Mouse (Mus musculus) midbrain, postnatal 0 days (tissue): ENCODE data around the gene Pla1a. TPM values are rescaled to one million over a fixed set of nuclear protein-coding genes. Genes with fewer than 3 reads are reported as not detected.
A peak's percentile ranks its signal among the peaks of the same experiment; 100 is the strongest.
"Not testable (repeated sequence)": the region's sequence is repeated elsewhere in the genome, so short reads cannot be mapped to it uniquely, and the experiment has no call there.

Source experiments
- ATAC-seq: fragments of 200-750 bp; cut with Nextera tagmentation; 2 replicates; pipeline ENCODE4 v1.8.0; 2017; ENCODE audit warnings: moderate number of reproducible peaks, mild to moderate bottlenecking, moderate TSS enrichment, moderate library complexity; ENCODE audit not compliant: low FRiP score
- DNase-seq: peaks from one replicate; pipeline ENCODE4 v3.0.0-alpha.2; 2015; ENCODE audit warnings: low spot score
- H3K27ac ChIP-seq: fragments of 300-500 bp; sonication (generic); 2 replicates; pipeline ENCODE4 v1.5.1; 2014; ENCODE audit warnings: low read depth, mild to moderate bottlenecking, low read length, mixed read lengths
- H3K27me3 ChIP-seq: fragments of 300-500 bp; sonication (generic); 2 replicates; pipeline ENCODE4 v1.6.1; 2014; ENCODE audit warnings: low read length, control low read depth, mixed read lengths; ENCODE audit not compliant: insufficient read depth
- H3K36me3 ChIP-seq: fragments of 300-500 bp; sonication (generic); 2 replicates; pipeline ENCODE4 v1.6.1; 2014; ENCODE audit warnings: low read length, control low read depth, mixed read lengths; ENCODE audit not compliant: insufficient read depth
- H3K4me1 ChIP-seq: fragments of 300-500 bp; sonication (generic); 2 replicates; pipeline ENCODE4 v1.6.1; 2014; ENCODE audit warnings: mild to moderate bottlenecking, control low read depth, antibody characterized with exemption, low read length, mixed read lengths; ENCODE audit not compliant: insufficient read depth
- H3K4me2 ChIP-seq: fragments of 300-500 bp; sonication (generic); 2 replicates; pipeline ENCODE4 v1.6.1; 2014; ENCODE audit warnings: low read depth, mild to moderate bottlenecking, low read length, mixed read lengths; ENCODE audit not compliant: poor library complexity, severe bottlenecking
- H3K4me3 ChIP-seq: fragments of 300-500 bp; sonication (generic); 2 replicates; pipeline ENCODE4 v1.5.1; 2014; ENCODE audit warnings: low read depth, mild to moderate bottlenecking, low read length, moderate library complexity
- H3K9ac ChIP-seq: fragments of 300-500 bp; sonication (generic); replicated peaks from 2 replicates; pipeline ENCODE4 v1.6.1; 2014; ENCODE audit warnings: mild to moderate bottlenecking, low read length, moderate library complexity, mixed read lengths; ENCODE audit not compliant: poor library complexity, severe bottlenecking
- H3K9me3 ChIP-seq: fragments of 300-500 bp; sonication (generic); 2 replicates; pipeline ENCODE4 v1.6.1; 2016; ENCODE audit warnings: low read length, control low read depth
- CTCF ChIP-seq: IDR thresholded peaks from 2 replicates; pipeline ENCODE4 v1.5.1; 2016; ENCODE audit warnings: antibody characterized with exemption, mild to moderate bottlenecking
- WGBS: fragments of 180-500 bp; shearing (Covaris S2); extraction: QIAGEN DNeasy Blood & Tissue Kit; methylation state at CpG from one replicate; pipeline ENCODE4 v1.1.7; 2014; 5-methylcytosine and 5-hydroxymethylcytosine counted together
- polyA plus RNA-seq: library from polyadenylated mRNA; unstranded; fragments of >200 nt; fragmentation: Nextera tagmentation; extraction: Ambion mirVana; gene quantifications from 2 replicates; pipeline ENCODE4 v1.2.1, GENCODE M21; 2015
- total RNA-seq: library from RNA; depleted of rRNA; stranded (reverse); fragments of >200 nt; gene quantifications from 2 replicates; pipeline ENCODE4 v1.2.3, GENCODE M21; 2014

Pla1a gene
- total and polyA plus RNA-seq, 2 experiments from 2014 or later: 1.4 to 1.6 TPM

DNA sequence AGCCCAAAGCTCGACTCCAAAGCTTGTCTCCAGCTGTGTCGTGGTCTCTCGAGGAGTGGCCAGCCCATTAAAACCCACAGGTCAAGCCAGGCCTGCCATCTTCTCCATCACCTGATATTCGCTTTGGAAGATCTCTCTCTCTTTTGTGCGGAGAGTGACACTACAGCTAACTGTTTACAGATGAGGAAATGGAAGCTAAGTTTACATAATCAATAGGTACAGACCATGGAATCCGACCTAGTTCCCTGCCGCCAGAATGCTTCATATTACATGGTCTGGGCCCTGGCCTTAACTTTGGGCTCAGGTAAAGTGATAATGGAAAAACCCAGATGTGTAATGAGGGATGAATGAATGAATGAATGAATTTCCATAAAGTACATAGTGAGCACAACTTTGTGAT lies 17.8 kb upstream of the Pla1a start:
- peaks cover 16% of the 10 kb centered on the region for H3K36me3 ChIP-seq
- DNase-seq (no peak), ATAC-seq (no peak)
- no peak overlapping the region for H3K9ac ChIP-seq
- no peak overlapping the region for H3K4me3 ChIP-seq
- no peaks in the 10 kb centered on the region for H3K27me3 ChIP-seq
- 93% methylated on average over 7 of the region's 7 CpGs for WGBS
- no peaks in the 10 kb centered on the region for H3K9me3 ChIP-seq
- H3K27ac ChIP-seq: no peak overlapping the region
- no peak overlapping the region for H3K4me2 ChIP-seq
- peaks cover 2% of the 10 kb centered on the region; the same call in 1 of the 2 replicates for H3K4me1 ChIP-seq
- no peak for TF ChIP-seq CTCF

DNA sequence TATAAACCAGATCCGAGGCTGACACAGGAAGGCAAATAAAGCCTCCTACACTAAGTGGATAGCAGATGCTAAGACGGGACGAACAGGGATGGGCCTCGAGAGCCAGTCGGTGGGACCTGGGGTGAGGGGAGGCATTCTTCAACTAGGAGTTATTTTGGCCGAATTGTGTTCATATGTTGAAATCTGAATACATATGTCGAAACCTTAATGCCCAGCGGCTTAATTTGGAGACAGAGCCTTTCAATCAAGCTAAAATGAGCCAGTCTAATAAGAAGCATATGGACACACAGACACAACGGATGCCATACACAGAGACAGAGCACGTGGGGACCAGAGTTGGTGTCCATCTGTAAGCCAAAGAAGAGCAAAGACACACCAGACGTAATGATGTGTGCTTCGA lies 15.5 kb upstream of the Pla1a start:
- H3K36me3 ChIP-seq: peaks cover 25% of the 10 kb centered on the region
- ATAC-seq: no peak
- no peaks in the 10 kb centered on the region for H3K9me3 ChIP-seq
- no peak for DNase-seq
- no peak overlapping the region for H3K27ac ChIP-seq
- H3K4me3 ChIP-seq: no peak overlapping the region
- TF ChIP-seq CTCF: no peak
- no peaks in the 10 kb centered on the region for H3K27me3 ChIP-seq
- peaks cover 2% of the 10 kb centered on the region; the same call in 1 of the 2 replicates for H3K4me1 ChIP-seq
- no peak overlapping the region for H3K4me2 ChIP-seq
- no peak overlapping the region for H3K9ac ChIP-seq
- WGBS: 94% methylated on average over 12 of the region's 12 CpGs

- no peak overlapping the region for H3K27ac ChIP-seq
- H3K27me3 ChIP-seq: no peaks in the 10 kb centered on the region
- no peak for ATAC-seq
- peak; percentile 15; the same call in 1 of the 2 replicates for TF ChIP-seq CTCF
- no peak overlapping the region for H3K4me2 ChIP-seq
- peaks cover 2% of the 10 kb centered on the region; the same call in 1 of the 2 replicates for H3K4me1 ChIP-seq
- peaks cover 25% of the 10 kb centered on the region for H3K36me3 ChIP-seq
- 90% methylated on average over 21 of the region's 21 CpGs for WGBS
- DNase-seq: no peak
- no peak overlapping the region for H3K4me3 ChIP-seq
- H3K9me3 ChIP-seq: no peaks in the 10 kb centered on the region
- H3K9ac ChIP-seq: no peak overlapping the region
Measured at GRCm38 (mm10) chr16:38447366-38447765, 14.4 kb upstream of the Pla1a start.

DNA sequence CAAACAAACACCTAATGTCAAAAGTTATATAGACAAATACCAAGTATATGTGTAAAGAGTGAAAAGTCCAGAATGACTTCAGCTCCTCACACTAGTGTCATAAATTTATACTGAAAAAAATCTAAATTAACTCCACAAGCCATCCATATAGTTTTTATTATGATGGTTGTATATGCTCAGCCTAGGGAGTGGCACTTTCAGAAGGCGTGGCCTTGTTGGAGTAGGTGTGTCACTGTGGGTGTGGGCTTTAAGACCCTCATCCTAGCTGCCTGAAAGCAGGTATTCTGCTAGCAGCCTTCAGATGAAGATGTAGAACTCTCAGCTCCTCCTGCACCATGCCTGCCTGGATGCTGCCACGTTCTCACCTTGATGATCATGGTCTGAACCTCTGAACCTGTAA lies 13.2 kb upstream of the Pla1a start:
- H3K9me3 ChIP-seq, DNase-seq, ATAC-seq, H3K27ac ChIP-seq, H3K4me1 ChIP-seq, H3K27me3 ChIP-seq, H3K4me3 ChIP-seq, H3K4me2 ChIP-seq, H3K9ac ChIP-seq: not testable (repeated sequence)
- peaks cover 25% of the 10 kb centered on the region for H3K36me3 ChIP-seq
- WGBS: 98% methylated on average over 2 of the region's 2 CpGs

- ATAC-seq (no peak), DNase-seq (no peak)
- peaks cover 25% of the 10 kb centered on the region for H3K36me3 ChIP-seq
- no peak overlapping the region for H3K4me3 ChIP-seq
- H3K9ac ChIP-seq: no peak overlapping the region
- TF ChIP-seq CTCF: no peak
- no peaks in the 10 kb centered on the region for H3K27me3 ChIP-seq
- H3K4me2 ChIP-seq: no peak overlapping the region
- no peaks in the 10 kb centered on the region for H3K9me3 ChIP-seq
- no peak overlapping the region for H3K27ac ChIP-seq
- WGBS: 97% methylated on average over 20 of the region's 20 CpGs
- no peaks in the 10 kb centered on the region; the same call in 1 of the 2 replicates for H3K4me1 ChIP-seq
Measured at GRCm38 (mm10) chr16:38445576-38445975, 12.6 kb upstream of the Pla1a start.

DNA sequence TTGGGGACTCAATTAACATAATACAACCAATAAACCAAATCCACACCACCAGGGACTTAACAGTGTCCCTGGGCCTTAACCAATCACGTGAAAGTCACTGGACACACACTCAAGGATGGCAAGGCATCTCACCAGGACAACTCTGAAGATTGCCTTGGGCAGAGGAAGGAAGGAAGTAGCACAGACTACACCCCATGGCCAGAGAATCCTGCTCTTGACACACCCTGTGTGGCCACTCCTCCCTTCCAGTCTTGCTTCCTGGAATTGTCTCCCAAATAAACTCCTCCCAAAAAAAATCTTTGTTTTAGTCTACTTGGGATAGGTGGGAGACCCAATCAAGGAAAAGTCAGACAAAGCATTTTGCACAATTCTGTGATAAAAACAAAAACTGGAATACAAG lies 12.1 kb upstream of the Pla1a start:
- WGBS: 100% methylated on average over 1 of the region's 1 CpGs
- no peaks in the 10 kb centered on the region for H3K4me1 ChIP-seq
- no peaks in the 10 kb centered on the region for H3K27me3 ChIP-seq
- H3K9me3 ChIP-seq: no peaks in the 10 kb centered on the region
- ATAC-seq (no peak), DNase-seq (no peak)
- no peak overlapping the region for H3K4me3 ChIP-seq
- no peak for TF ChIP-seq CTCF
- no peak overlapping the region for H3K9ac ChIP-seq
- H3K27ac ChIP-seq: no peak overlapping the region
- no peak overlapping the region for H3K4me2 ChIP-seq
- H3K36me3 ChIP-seq: peaks cover 25% of the 10 kb centered on the region
